Mouse (Mus musculus) forebrain, embryonic 10.5 days (tissue): ENCODE data around the gene Qrich2. TPM values are rescaled to one million over a fixed set of nuclear protein-coding genes. Genes with fewer than 3 reads are reported as not detected.

Source experiments
- DNase-seq: peaks from one replicate; pipeline ENCODE4 v3.0.0-alpha.2; 2017; ENCODE audit warnings: low spot score; ENCODE audit errors: extremely low spot score
- H3K27ac ChIP-seq: fragments of 300-500 bp; sonication (generic); 2 replicates; pipeline ENCODE4 v1.5.1; 2016; ENCODE audit warnings: mild to moderate bottlenecking
- H3K27me3 ChIP-seq: fragments of 300-500 bp; sonication (generic); 2 replicates; pipeline ENCODE4 v1.6.1; 2016; ENCODE audit warnings: mild to moderate bottlenecking; ENCODE audit not compliant: poor library complexity, severe bottlenecking
- H3K36me3 ChIP-seq: fragments of 300-500 bp; sonication (generic); replicated peaks from 2 replicates; pipeline ENCODE4 v1.6.1; 2016; ENCODE audit warnings: mild to moderate bottlenecking, moderate library complexity
- H3K4me1 ChIP-seq: fragments of 300-500 bp; sonication (generic); 2 replicates; pipeline ENCODE4 v1.6.1; 2016
- H3K4me3 ChIP-seq: fragments of 300-500 bp; sonication (generic); 2 replicates; pipeline ENCODE4 v1.5.1; 2016; ENCODE audit warnings: mild to moderate bottlenecking, moderate library complexity
- H3K9me3 ChIP-seq: fragments of 300-500 bp; sonication (generic); 2 replicates; pipeline ENCODE4 v1.6.1; 2016; ENCODE audit warnings: mild to moderate bottlenecking, moderate library complexity
- WGBS: fragments of 180-500 bp; shearing (Covaris S2); methylation state at CpG from one replicate; pipeline ENCODE4 v1.1.7; 2016; 5-methylcytosine and 5-hydroxymethylcytosine counted together
- polyA plus RNA-seq: library from polyadenylated mRNA; unstranded; fragments of >200 nt; fragmentation: Nextera tagmentation; extraction: Ambion mirVana; gene quantifications from 2 replicates; pipeline ENCODE4 v1.2.1, GENCODE M21; 2016

Gene Qrich2
- polyA plus RNA-seq, 1 experiment from 2014 or later, result 0.24 TPM

GRCm38 (mm10) chr11:116459786-116460185, 6.3 kb downstream of the Qrich2 start:
- 57% methylated on average over 4 of the region's 4 CpGs for WGBS

GRCm38 (mm10) chr11:116456234-116456633, 9.8 kb downstream of the Qrich2 start:
- Histone ChIP-seq H3K9me3 (no peaks in the 10 kb centered on the region), H3K36me3 (no peaks in the 10 kb centered on the region), H3K27me3 (0 out of 2 replicates have a peak, but pooled peaks cover 7% of the 10 kb centered on the region), H3K4me1 (peaks cover 3% of the 10 kb centered on the region; the same call in 1 of the 2 replicates), H3K27ac (no peak overlapping the region), H3K4me3 (no peak overlapping the region)
- WGBS, result 87% methylated on average over 8 of the region's 8 CpGs
- DNase-seq, result no peak

More at GRCm38 (mm10) chr11:116459786-116460185, 6.3 kb downstream of the Qrich2 start:
- Histone ChIP-seq H3K4me3 (no peak overlapping the region), H3K9me3 (no peaks in the 10 kb centered on the region), H3K27ac (no peak overlapping the region), H3K4me1 (peaks cover 11% of the 10 kb centered on the region), H3K27me3 (no peaks in the 10 kb centered on the region), H3K36me3 (no peaks in the 10 kb centered on the region)
- DNase-seq, result no peak

- 94% methylated on average over 10 of the region's 10 CpGs for WGBS
- Histone ChIP-seq H3K4me1 (no peaks in the 10 kb centered on the region), H3K4me3 (no peak overlapping the region), H3K36me3 (no peaks in the 10 kb centered on the region), H3K27me3 (0 out of 2 replicates have a peak, but pooled peaks cover 7% of the 10 kb centered on the region), H3K9me3 (peaks cover 6% of the 10 kb centered on the region; the same call in 1 of the 2 replicates), H3K27ac (no peak overlapping the region)
- no peak for DNase-seq
These were observed 12.2 kb downstream of the Qrich2 start for GRCm38 (mm10) chr11:116453889-116454288.

- peaks cover 6% of the 10 kb centered on the region; the same call in 1 of the 2 replicates for H3K9me3 ChIP-seq
- no peak for DNase-seq
- H3K4me3 ChIP-seq, result no peak overlapping the region
- H3K27me3 ChIP-seq, result peaks cover 29% of the 10 kb centered on the region
- 92% methylated on average over 3 of the region's 3 CpGs for WGBS
- no peaks in the 10 kb centered on the region for H3K36me3 ChIP-seq
- peaks cover 29% of the 10 kb centered on the region for H3K4me1 ChIP-seq
- H3K27ac ChIP-seq, result no peak overlapping the region
These were observed 16.7 kb downstream of the Qrich2 start for GRCm38 (mm10) chr11:116449341-116449740.

- peaks cover 24% of the 10 kb centered on the region for H3K27me3 ChIP-seq
- H3K4me1 ChIP-seq, result peaks cover 34% of the 10 kb centered on the region
- DNase-seq, result no peak
- WGBS, result 76% methylated on average over 5 of the region's 5 CpGs
- no peak overlapping the region for H3K27ac ChIP-seq
- peaks cover 6% of the 10 kb centered on the region; the same call in 1 of the 2 replicates for H3K9me3 ChIP-seq
- H3K36me3 ChIP-seq, result no peaks in the 10 kb centered on the region
- no peak overlapping the region for H3K4me3 ChIP-seq
These were observed 18.2 kb downstream of the Qrich2 start for GRCm38 (mm10) chr11:116447822-116448221.

GRCm38 (mm10) chr11:116446308-116446887, 19.6 kb downstream of the Qrich2 start:
- Histone ChIP-seq H3K27ac (no peak overlapping the region), H3K4me3 (peak overlapping the region; percentile 24; the same call in 1 of the 2 replicates), H3K36me3 (no peaks in the 10 kb centered on the region), H3K9me3 (peaks cover 6% of the 10 kb centered on the region; the same call in 1 of the 2 replicates), H3K4me1 (peaks cover 36% of the 10 kb centered on the region), H3K27me3 (peaks cover 24% of the 10 kb centered on the region)
- no peak for DNase-seq
- WGBS, result 18% methylated on average over 19 of the region's 19 CpGs

- Histone ChIP-seq H3K4me3 (peak overlapping the region; percentile 24; the same call in 1 of the 2 replicates), H3K9me3 (peaks cover 5% of the 10 kb centered on the region; the same call in 1 of the 2 replicates), H3K27ac (peak overlapping the region; percentile 5), H3K4me1 (peaks cover 37% of the 10 kb centered on the region), H3K36me3 (no peaks in the 10 kb centered on the region), H3K27me3 (peaks cover 24% of the 10 kb centered on the region)
- DNase-seq, result peak; percentile 95
- WGBS, result 31% methylated on average over 16 of the region's 16 CpGs
These were observed 20.3 kb downstream of the Qrich2 start for GRCm38 (mm10) chr11:116445596-116446307.

GRCm38 (mm10) chr11:116443935-116444334, 22.1 kb downstream of the Qrich2 start:
- 92% methylated on average over 6 of the region's 6 CpGs for WGBS

GRCm38 (mm10) chr11:116443311-116443710, 22.7 kb downstream of the Qrich2 start:
- Histone ChIP-seq H3K36me3 (peaks cover 18% of the 10 kb centered on the region), H3K27me3 (peaks cover 22% of the 10 kb centered on the region), H3K4me3 (no peak overlapping the region), H3K27ac (no peak overlapping the region), H3K9me3 (no peaks in the 10 kb centered on the region), H3K4me1 (peaks cover 38% of the 10 kb centered on the region)
- DNase-seq, result no peak
- WGBS, result 90% methylated on average over 6 of the region's 6 CpGs

More at GRCm38 (mm10) chr11:116443935-116444334, 22.1 kb downstream of the Qrich2 start:
- Histone ChIP-seq H3K27ac (no peak overlapping the region), H3K4me3 (no peak overlapping the region), H3K27me3 (peaks cover 24% of the 10 kb centered on the region), H3K4me1 (peaks cover 41% of the 10 kb centered on the region), H3K9me3 (no peaks in the 10 kb centered on the region), H3K36me3 (peaks cover 16% of the 10 kb centered on the region)
- no peak for DNase-seq

GRCm38 (mm10) chr11:116442867-116443177, 23.2 kb downstream of the Qrich2 start:
- Histone ChIP-seq H3K4me3 (no peak overlapping the region), H3K36me3 (peaks cover 22% of the 10 kb centered on the region), H3K27ac (no peak overlapping the region), H3K9me3 (no peaks in the 10 kb centered on the region), H3K27me3 (peaks cover 18% of the 10 kb centered on the region), H3K4me1 (peaks cover 35% of the 10 kb centered on the region)
- WGBS, result 89% methylated on average over 6 of the region's 6 CpGs
- DNase-seq, result no peak

GRCm38 (mm10) chr11:116442129-116442866, 23.7 kb downstream of the Qrich2 start:
- peaks cover 39% of the 10 kb centered on the region for H3K4me1 ChIP-seq
- no peak overlapping the region for H3K27ac ChIP-seq
- no peaks in the 10 kb centered on the region for H3K9me3 ChIP-seq
- H3K27me3 ChIP-seq, result peaks cover 13% of the 10 kb centered on the region
- DNase-seq, result no peak
- peaks cover 27% of the 10 kb centered on the region for H3K36me3 ChIP-seq
- H3K4me3 ChIP-seq, result no peak overlapping the region
- WGBS, result 84% methylated on average over 15 of the region's 15 CpGs

GRCm38 (mm10) chr11:116440408-116441068, 25.5 kb downstream of the Qrich2 start:
- Histone ChIP-seq H3K27ac (no peak overlapping the region), H3K4me1 (peaks cover 44% of the 10 kb centered on the region), H3K9me3 (no peaks in the 10 kb centered on the region), H3K36me3 (peaks cover 45% of the 10 kb centered on the region), H3K27me3 (no peaks in the 10 kb centered on the region), H3K4me3 (no peak overlapping the region)
- 91% methylated on average over 7 of the region's 7 CpGs for WGBS
- no peak for DNase-seq
